Mouse (Mus musculus) spleen, postnatal 4 days (tissue): Measurements from ENCODE around the gene Herc2.
A peak's percentile ranks its signal among the peaks of the same experiment; 100 is the strongest.
"Not testable (repeated sequence)": the region's sequence is repeated elsewhere in the genome, so short reads cannot be mapped to it uniquely, and the experiment has no call there.

Source experiments
- DNase-seq, 2 experiments: peaks; one replicate each; pipeline ENCODE4 v3.0.0; 2022; ENCODE audit warnings: low spot score in 2 of 2

The Herc2 gene

DNA sequence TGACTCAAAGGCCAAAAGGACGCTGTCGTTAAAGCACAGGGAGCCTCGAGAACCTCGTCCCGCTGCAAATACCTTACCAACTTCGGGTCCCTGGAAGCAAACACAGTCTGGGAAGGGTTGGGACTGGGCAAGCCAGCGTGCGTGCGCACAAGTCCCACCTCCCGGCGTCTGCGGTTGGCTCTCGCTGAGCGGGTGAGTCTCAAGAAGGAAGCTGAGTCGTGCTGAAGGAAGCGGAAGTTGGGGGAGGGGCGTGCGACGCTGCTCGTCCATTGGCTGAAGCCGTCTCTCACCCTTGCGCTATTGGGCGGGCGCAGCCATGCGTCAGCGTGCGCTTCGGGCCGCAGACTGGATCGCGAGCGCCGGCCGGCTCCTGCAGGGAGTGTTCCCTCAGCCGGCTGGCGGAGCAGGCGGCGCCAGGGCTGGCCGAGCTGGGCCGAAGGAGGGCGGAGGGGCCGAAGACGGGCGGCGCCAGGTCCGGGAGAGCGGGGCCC lies at the start of gene Herc2:
Gene Herc2, plus strand, starts transcription at position 366 of the 491 bp plus-strand sequence.
- DNase-seq, result peak; percentile 98

DNA sequence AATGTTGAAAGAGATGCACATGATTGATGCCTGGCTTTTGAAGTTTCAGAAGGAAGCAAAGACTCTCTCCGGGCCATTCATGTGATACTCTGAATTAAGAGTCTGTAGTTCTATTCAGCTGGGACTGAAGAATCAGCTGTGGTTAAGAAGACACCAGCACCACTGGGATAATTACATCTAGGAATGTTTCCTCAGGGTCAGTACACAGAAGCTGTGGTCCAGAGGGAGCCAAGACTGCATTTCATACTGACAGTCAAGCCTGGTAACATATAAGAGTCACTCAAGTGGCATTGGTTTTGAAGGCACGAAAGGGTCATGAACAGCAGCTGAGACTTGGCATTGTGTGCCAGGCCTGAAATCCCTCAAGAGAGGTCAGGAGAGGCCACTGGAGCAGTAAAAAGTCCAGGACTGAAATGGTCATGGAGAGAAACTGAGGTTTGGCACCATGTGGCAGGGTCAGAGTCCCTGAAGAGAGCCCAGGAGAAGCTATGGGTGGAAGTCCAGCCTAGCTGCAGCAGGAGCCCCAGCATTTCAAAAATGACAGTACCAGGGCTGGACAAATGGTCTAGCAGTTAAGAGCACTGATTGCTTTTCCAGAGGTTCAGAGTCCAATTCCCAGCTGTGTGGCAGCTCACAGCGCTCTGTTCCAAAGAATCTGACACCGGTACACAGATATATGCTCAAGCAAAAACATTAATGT lies 39.5 kb upstream of the Herc2 start:
- DNase-seq, result no peak

DNA sequence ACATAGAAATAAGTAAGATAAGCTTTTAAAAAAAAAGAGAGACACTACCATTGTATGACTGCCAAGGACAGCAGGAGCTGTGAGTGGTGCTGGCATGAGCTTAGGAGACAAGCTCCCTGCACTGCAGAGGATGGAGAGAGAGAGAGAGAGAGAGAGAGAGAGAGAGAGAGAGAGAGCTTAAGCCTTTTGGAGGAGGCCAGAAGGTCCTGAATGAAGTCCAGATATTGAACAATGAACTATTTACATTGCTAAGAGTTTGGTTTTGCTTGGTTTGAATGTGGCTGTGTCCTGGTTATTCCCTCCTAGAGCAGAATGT lies 39.0 kb upstream of the Herc2 start:
- no peak for DNase-seq

DNA sequence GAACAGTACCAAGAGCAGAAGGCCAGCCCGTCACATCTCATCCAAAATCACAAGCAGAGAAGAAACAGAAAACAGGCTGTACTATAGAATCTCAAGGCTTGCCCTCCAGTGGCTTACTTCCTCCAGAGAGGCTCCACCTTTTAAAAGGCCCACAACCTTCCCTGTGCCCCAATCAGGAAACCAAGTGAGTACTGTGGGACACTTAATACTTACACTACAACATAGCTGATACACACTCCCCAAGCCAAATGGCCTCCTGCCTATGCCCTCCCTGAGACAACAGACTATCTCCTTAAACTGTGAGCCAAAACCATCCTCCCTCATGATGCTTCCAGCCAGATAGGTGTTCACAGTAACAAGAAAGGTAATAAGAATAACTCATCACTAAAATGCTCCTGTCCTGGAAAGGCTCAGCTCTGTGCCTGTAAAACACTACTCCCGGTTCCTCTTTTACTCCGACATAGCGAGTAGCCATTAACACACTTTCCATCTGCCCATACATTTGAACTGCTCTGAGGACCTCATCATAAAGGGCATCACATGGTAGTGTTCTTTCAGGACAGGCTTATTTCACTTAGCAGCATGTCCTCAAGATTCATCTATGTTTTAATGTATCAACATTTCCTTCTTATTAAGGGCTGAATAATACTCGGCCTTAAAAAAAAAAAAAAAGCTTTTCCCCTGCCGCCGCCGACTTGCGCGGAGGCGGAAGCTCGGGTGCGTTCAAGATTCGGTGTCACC lies 36.6 kb upstream of the Herc2 start:
- no peak for DNase-seq

DNA sequence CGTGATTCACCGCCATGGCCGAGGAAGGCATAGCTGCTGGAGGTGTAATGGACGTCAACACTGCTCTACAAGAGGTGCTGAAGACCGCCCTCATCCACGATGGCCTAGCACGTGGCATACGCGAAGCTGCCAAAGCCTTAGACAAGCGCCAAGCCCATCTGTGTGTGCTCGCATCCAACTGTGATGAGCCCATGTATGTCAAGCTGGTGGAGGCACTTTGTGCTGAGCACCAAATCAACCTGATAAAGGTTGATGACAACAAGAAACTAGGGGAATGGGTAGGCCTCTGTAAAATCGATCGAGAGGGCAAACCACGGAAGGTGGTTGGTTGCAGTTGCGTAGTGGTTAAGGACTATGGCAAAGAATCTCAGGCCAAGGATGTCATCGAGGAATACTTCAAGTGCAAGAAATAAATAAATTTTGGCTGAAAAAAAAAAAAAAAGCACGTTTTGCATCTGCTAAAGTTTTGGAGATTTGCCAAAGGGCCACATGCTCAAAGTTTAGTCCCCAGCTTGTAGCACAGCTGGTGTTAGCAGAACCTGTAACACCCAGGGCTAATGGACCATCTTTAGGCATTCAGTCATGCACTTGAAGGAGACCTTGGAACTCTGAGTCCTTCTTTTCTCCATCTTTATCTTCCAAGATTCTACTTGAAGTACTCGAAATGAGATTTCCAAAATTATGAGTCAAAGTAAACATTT lies 35.8 kb upstream of the Herc2 start:
- DNase-seq, result not testable (repeated sequence)

DNA sequence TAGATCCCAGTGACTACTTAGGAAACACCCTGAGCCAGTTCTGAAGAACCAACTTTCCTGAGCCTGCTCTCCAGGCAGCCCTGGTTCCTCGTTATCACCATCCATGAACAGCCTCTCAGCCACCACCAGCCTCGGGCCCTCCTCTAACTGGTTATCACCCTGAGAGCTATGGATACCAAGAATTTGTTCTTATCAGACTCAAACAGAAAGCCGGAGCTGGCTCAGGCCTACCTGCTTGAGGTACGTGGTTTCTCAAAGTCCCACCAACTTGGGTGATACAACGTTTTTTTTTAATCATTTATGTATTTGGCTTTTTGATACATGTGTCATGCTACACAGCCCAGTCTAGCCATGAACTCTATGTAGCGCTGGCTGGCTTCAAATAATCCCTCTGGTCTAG lies 34.8 kb upstream of the Herc2 start:
- peak; percentile 71 to 73 for DNase-seq

DNA sequence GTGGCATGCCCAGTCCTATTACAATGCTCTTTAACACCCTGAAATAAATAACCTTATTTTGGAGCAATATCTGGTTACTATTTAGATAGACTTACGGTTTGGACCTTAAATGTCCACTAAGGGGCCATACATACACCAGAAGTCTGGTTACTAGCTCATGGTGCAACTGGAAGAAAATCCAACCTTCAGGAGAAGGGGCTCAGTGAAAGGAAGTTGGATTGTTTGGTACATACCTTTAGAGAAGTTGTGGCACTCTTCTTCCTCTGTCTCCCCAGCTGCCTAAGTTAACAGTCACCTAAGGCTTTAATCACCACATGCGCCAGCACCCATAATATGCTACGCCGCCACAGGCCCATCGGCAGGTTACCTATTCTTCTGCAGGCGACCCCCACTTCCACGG lies 34.2 kb upstream of the Herc2 start:
- no peak for DNase-seq

DNA sequence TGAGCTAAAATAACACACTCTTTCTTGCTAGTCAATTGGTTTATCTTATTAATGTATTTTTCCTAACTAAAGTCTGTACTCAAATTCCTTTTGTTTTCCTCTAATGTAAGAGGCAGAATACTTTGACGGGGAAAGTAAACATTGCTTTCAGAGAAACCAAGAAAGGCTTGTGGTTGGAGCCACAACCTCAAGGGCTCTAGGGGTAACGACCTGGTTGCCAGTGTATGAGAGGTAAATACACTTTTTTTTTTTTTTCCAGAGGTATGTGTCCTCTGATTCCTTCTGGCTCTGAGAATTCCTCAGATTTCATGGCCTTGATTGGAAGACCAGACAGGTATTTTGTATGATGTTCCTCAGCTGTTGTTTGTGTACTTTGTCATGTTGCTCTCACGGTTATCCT lies 32.2 kb upstream of the Herc2 start:
- no peak for DNase-seq

DNA sequence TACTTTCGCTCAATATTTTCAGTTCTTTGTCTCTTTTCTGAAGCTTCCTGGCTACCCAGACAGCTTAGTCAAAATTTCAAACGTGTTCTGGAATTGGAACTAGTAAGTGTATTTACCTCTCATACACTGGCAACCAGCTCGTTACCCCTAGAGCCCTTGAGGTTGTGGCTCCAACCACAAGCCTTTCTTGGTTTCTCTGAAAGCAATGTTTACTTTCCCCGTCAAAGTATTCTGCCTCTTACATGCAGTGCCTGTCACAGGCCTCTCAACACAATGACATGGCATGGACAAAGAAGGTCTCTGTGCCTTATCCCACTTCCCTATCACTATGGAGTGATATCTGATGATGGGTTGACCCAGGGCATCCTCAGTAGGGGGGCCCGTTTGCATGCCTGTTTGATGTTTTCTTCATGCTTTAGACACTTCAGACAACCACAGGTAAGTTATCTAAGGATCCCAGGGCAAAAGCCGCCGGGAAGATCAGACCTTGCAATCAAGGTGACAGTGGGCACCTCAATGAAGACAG lies 31.5 kb upstream of the Herc2 start:
- no peak for DNase-seq

DNA sequence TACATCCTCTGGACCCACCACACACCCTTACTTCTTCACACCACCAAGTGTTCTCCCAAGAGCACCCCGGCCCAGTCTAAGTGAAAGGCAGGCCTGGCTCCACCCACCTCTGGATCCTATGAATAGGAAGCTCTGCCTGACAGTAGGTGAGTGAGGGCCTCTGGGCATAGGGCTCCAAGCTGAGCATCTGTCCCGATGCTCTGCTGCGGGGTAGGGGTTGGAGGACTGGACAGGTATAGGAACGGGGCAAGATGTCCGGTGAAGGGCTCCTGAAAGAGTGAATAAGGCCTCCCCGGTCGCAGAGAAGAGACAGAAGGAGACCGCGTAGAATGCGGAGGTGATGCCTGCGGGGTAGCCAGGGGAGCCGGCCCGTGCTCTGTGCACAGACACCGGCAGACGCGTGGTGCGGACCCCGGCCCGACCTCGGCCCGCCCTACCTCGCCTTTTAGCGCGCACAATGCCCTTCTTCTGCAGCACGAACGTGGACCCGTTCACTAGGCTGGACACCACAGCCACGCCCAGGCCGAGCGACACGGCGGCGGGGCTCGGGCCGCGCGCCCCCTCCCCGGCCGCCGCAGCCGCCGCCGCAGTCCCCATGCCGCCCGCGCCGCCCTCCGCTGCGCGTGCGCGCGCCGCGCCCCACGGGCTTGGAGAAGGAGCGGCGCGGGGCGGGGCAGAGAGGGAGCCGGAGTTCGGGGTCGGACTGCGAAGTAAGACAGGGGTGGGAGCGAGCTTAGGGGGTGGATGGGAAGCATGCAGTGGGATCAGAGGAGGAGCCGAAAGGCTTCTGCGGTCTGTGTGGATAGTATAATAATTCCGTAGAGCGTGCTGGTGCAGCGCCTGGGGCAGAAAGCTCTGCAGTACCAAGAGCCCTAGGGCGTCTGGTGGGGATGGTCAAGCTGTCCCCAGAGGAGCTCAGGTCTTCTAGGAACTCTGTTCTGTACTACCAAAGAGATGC lies 30.7 kb upstream of the Herc2 start:
- DNase-seq, result peak; percentile 75 to 88

DNA sequence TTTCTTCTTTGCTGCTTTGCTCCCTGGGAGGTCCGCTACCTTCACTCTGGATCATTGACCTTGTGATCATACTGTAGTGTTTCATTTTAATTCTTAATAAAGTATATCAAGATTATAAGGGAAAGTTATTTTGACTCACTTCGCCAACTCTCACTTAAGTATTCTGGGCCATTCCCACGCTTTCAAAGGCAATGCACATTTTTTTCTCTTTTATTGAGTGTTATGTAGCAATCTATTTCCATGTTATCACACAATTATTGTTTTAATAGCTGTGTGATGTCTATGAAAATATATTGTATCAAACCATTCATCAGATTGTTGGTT lies 30.1 kb upstream of the Herc2 start, which contains the start of gene Nipa1:
Gene Nipa1, minus strand, starts transcription at position 25 of the 324 bp plus-strand sequence.
- no peak for DNase-seq

DNA sequence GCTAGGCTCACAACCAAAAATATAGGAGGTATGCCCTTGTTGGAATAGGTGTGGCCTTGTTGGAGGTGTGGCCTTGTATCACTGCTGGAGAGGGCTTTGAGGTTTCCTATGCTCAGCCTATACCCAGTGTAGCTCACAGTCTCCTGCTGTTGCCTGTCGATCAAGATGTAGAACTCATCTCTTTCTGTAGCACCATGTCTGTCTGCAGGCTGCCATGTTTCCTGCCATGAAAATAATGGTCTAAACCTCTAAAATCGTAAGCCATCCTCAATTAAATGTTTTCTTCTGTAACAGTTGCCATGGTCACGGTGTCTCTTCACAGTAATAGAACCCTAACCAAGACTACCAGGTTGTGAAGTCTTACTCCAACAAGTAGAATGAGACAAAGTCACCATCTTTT lies 26.4 kb upstream of the Herc2 start:
- DNase-seq, result no peak

DNA sequence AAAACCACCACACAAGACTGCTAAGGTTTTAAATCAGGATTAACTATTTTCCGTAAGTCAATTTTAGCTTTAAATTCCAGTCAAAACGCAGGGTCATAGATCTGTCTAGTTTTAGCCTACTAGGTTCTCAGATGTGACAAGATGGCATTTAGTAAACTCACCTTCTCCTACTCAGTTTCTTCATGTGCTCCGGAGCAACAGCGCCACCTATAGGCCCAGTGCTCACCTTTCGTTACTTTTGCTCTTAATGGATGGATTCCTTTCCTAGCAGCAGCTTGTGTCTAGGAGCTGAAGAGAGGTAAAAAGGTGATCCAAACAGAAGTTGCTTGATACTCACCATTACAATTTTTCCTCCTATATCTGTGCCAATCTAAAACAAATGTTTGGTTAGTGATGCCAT lies 7.6 kb upstream of the Herc2 start:
- peak; percentile 83 to 94 for DNase-seq

DNA sequence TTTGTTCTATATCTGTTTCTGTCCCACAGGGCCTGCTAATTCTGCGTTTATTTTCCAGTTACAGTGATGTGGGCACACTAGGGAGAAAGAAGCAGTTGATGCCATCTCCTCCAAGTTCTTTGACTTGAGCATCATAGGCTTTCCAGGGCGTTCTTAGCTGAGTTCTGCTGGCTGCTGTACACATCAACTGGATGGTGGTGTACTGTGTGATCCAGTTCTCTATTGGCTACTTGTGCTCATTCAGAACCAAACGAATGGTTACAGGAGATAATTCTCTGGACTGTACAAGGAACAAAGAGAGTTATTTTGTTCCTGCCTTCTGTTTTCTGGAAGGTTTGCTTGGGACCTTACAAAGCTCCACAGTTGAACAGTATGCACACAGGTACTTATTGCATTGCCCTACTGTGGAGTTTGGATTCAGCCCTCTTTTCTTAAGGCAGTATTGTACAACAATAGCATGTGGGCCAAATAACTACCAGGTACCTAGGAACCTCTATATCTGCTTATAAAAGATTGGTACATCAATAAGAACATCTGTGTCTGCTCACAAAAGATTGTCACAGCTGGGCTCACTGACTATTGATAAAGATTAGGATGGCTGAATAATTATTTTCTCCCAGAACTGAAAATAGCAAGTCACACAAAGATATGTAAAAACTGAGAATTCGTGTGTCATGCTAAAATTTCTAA lies 6.3 kb upstream of the Herc2 start:
- no peak for DNase-seq

DNA sequence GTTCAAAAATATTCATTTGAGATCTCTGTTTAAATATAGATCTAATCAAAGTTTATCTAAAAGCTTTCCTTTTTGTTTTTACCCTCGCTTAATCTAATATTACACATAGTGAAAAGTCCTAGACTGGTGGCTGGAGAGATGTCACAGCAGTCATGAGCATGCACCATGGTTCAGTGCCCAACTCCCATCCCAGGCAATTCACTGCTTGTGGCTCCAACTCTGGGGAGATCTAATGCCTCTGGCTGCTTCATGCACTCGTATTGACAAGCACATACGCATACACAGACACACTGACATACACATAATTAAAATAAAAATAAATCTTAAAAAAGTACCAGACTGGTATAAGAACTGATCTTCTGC lies 5.7 kb upstream of the Herc2 start:
- no peak for DNase-seq

DNA sequence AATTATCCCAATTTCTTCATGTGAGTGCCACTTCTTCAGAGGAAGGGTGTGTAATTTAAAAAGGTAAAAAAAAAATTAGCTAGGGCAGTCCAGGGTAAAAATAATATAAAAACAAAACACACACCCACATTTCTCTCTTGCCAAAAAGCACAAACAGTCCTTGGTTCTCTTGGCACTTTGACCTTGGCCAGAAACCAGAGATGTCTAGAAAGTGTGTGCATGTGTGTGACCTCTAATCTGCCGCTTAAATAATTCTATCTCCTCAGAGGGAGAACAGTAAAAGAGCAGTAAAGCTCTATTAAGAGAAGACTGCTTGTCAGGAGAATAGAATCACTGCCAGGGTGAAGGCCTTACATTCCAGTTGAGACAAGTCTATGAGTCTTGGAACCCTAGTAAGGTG lies 2.8 kb upstream of the Herc2 start:
- no peak for DNase-seq

DNA sequence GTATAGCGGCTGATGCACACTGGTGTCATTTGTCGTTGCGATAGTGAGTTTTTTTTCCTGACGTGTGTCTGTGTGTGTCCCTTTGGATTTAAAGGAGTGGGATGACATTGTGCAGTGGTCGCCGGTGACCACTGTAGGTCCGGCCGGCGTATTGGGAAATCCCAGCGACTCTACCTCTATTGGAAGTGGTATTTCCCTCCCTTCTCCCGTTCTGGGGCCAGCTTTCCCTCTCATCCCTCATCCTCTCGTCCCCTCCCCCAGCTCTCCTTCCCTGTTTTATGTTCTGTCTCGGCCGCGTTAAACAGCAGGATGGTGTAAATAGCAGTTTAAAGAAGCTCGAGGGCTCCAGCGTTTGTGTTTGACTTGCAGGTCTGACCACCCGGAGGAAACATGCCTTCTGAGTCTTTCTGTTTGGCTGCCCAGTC lies 503 bp downstream of the Herc2 start:
- peak; percentile 24 to 65 for DNase-seq

DNA sequence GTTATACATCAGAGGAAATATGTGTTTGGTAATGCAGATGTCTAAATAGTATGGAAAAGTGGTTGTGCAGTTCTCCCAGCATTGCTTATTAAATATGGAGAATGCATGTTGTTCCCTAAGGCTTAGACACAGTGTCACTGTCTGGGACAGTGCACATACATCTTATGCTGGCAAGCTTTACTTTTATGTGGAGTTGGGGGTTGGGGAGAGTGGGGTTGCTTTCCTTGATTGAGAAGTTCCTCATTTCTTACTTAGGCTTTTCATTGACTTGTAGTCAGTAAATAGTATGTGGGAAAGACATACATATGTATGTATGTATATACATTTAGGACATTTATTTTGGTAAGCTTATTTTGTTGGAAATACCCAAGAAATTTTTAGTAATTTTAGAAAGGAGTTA lies 3.0 kb downstream of the Herc2 start:
- no peak for DNase-seq

DNA sequence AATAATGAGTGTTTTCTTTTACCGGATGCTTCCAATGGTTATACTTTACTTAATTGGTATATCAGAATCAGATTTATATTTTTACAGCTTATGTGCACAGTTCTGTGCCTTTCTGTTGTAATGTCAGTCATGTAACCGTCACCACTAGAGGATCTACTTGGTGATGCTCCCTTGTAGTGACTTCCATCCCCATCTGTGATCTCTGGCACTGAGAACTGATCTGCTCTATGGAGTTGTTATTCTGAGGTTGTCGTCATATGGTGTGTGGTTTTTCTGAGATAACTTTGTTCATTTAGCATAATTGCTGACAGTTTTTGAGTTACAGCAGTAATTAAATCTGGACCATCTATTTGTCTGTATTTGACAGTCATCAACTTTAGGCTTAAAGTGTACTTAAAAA lies 5.3 kb downstream of the Herc2 start:
- no peak for DNase-seq

DNA sequence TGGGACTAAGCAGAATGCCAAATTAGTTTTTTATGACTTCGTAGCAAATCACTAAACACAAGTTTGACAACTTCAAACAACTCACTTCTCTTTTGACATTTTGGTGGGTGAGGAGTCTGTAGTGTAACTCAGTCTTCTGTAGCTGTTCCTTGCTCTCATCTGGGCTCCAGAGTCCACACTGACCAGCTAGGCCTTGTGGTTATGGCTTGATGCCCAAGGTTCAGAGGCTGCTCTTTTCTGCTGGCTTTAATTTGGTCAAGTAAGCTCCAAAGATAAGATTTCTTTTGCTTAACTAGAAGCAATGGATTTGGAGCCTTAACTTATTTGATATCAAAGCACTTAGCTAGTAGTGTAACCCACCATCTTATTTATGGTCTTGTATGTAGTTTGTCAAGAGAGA lies 14.9 kb downstream of the Herc2 start:
- DNase-seq, result no peak

DNA sequence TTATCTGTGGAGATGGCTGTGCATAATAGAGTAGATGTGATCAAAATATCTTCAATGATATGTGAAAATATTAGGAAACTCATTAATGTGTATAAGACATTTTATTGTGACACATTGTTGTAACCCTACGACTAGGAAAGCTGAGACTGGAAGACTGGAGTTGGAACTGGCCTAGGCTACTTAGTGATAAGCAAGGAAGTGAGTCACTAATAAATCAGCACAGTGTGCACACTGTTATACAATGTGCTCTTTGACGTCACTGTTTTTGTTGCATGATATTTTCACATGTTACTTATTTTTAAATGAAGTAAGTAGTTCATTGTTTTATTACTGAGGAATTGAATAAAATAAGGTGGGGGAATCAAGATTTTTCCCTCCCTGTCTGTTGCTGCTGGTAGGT lies 16.1 kb downstream of the Herc2 start:
- no peak for DNase-seq
